Mouse (Mus musculus): Measurements from ENCODE around the gene Ddx42. TPM values are rescaled to one million over a fixed set of nuclear protein-coding genes. Genes with fewer than 3 reads are reported as not detected.
A peak's percentile ranks its signal among the peaks of the same experiment; 100 is the strongest.

Gene Ddx42
- total RNA-seq, 2 experiments from 2014 or later = 63.4 to 68.7 TPM

DNA sequence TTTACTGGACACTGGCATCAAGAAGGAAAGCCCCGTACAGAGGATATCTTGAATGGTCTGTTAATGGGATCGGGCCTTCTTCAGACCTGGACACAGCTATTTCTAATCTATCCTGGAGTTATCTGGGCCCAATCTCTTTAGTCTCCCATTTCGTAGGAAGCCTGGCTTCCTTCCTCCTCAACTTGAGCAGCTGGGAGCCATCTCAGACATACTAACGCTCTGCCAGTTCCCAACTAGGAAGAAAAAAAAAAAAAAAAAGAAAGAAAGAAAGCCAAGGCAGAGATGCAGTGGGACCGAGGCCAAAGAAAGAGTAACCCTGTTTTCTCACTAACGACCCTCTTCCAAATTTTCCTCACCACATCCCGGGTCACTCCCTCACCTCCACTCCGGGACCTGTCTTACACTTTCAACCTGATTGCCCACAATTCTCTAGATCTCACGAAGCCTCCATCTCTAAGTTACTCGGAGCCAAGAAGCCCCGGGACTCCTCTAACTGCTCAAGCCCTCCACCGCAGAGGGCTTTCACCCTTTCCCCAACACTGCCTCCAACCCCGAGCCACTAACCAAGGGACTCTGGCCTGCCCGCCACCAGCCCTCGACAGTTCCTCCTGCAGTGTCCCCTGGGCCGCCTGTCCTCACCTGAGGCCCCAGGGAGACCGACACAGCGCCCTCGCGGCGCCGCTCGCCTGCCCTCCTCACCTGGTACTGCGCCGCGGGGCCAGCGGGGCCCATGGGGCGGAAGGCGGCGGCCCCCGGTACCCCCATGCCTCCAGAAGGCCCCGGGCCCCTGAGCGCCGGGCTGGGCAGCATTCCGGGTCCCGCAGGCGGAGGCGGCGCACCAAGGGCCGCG, 55.3 kb downstream of the Ddx42 start:
- intact Hi-C loops (cut with DNase I) = loop anchor here (2.0 kb wide), 2 partner anchors 15 to 517 kb away; partner anchors contain the start of genes Cep95, Ddx5, Ftsj3 and Psmc5
- no peak for TF ChIP-seq CTCF (IDR thresholded peaks at IDR 0.05)
- H3K27ac ChIP-seq = peak overlapping the region; percentile 92
- H3K4me3 ChIP-seq = peak overlapping the region; percentile 83
- peak in 1 of 2 experiments; percentile 49 for DNase-seq (ENCODE audit: extremely low spot score in 1 of 2, low spot score in 2 of 2)

DNA sequence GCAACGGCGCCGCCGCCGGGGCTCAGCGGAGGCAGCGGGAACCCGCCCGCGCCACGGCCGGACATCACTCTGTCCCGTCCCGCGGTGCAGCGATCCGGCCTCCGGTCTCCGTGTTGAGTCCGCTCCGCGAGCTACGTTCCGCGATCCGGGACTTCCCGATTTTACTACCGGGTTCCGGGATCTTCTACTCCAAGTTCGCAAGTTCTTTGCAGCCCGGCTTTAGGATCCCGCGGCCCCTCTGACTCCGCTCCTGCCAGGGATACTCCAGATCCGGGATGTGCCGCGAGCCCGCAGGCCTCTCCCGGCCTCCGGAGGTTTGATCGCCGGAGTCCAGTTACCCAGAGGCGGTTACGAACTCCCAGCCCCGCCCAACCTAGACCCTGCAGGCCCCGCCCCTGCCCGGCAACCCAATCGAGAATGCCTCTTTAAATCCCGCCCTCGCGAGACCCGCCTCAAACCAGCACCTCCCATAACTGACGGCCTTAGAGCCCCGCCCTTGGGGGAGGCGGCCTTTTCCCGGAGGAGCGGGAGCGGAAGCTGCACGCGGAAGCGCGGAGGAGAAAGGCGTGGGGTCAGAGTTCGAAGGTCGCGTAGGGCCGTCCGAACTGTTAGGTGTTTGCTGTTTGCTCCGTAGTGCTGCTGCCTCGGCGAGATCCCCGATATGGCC, 56.1 kb downstream of the Ddx42 start, which contains the start of gene Smarcd2:
Smarcd2 (minus strand) TSS at position 329 of the 667 bp plus-strand sequence.
- DNase-seq (ENCODE audit: extremely low spot score in 1 of 2, low spot score in 2 of 2) = peak; percentile 97 to 99
- Histone ChIP-seq H3K27ac (peak within 1 kb of the TSS; percentile 92), H3K4me3 (peak within 1 kb of the TSS; percentile 83)
- intact Hi-C loops (cut with DNase I) = loop anchor here (1.0 to 2.0 kb wide), 3 partner anchors 16 to 516 kb away; partner anchors contain the start of genes Ccdc47, Cep95, Ddx42 and Ddx5
- TF ChIP-seq CTCF (IDR thresholded peaks at IDR 0.05) = no peak

DNA sequence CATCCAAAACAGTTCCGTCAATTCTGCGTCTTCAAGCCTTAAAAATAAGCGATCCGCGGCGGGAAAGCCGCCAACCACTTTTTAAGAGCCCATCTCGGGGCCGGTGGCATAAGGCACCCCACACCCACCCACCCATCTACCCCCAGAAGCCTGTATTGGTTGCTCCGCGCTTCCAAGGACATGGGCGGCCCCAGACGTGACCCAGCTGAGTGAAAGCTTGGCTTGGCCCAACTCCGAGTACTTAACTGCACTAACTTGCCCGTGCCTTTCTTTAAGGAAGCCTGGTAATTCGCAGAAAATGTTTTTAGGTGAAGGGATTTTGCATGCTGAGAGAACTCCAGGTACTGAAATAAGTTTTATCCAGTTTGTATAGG, 56.6 kb downstream of the Ddx42 start:
- H3K27ac ChIP-seq = peak overlapping the region; percentile 85

DNA sequence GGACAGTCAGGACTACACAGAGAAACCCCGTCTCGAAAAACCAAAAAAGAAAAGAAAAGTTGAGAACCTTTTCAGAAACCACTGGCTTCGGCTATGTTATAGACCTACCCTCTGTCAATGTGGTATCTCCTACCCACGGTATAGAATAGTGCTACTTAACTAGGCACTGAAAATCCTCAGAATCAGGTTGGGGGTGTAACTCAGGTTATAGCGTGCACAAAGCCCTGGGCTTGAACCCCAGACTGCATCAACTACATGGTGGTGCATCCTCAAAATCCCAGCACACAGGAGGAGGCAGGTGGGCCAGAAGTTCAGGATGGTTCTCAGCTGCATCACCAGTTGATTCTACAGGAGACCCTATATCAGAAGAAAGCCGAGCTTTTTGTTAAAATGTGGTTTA, 57.1 kb downstream of the Ddx42 start:
- intact Hi-C loops (cut with DNase I) = loop anchor here (1.0 to 2.0 kb wide), 3 partner anchors 17 to 515 kb away; partner anchors contain the start of genes Ccdc47, Cep95, Ddx42 and Ddx5
- DNase-seq (ENCODE audit: extremely low spot score in 1 of 2, low spot score in 2 of 2) = no peak
- H3K27ac ChIP-seq = no peak overlapping the region
- TF ChIP-seq CTCF (IDR thresholded peaks at IDR 0.05) = no peak
- H3K4me3 ChIP-seq = no peak overlapping the region

More for the DNA sequence above, 56.6 kb downstream of the Ddx42 start:
- TF ChIP-seq CTCF (IDR thresholded peaks at IDR 0.05) = no peak
- intact Hi-C loops (cut with DNase I) = loop anchor here (1.0 to 2.0 kb wide), 3 partner anchors 16 to 516 kb away; partner anchors contain the start of genes Ccdc47, Cep95, Ddx42 and Ddx5
- H3K4me3 ChIP-seq = peak overlapping the region; percentile 83
- no peak for DNase-seq (ENCODE audit: extremely low spot score in 1 of 2, low spot score in 2 of 2)

DNA sequence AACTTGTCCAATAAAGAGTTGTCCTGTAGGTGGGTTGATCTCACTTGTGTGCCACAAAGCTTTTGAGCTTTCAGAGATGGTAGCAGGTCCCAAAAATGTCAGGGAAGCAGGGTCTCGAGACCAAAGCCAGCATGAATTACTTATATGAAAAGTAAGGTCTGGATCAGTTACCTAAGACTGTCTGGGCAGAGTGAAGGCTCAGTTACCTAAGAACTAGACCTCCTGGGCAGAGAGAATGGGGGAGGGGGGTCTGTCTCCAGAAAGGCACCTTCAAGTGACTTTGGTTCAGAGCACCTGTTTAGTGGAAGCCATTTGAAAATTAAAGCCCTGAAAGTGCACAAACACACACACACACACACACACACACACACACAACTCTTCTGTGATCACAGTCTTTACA, 57.6 kb downstream of the Ddx42 start:
- no peak for TF ChIP-seq CTCF (IDR thresholded peaks at IDR 0.05)
- DNase-seq (ENCODE audit: extremely low spot score in 1 of 2, low spot score in 2 of 2) = no peak
- Histone ChIP-seq H3K4me3 (no peak overlapping the region), H3K27ac (no peak overlapping the region)
- intact Hi-C loops (cut with DNase I) = no loop called here

DNA sequence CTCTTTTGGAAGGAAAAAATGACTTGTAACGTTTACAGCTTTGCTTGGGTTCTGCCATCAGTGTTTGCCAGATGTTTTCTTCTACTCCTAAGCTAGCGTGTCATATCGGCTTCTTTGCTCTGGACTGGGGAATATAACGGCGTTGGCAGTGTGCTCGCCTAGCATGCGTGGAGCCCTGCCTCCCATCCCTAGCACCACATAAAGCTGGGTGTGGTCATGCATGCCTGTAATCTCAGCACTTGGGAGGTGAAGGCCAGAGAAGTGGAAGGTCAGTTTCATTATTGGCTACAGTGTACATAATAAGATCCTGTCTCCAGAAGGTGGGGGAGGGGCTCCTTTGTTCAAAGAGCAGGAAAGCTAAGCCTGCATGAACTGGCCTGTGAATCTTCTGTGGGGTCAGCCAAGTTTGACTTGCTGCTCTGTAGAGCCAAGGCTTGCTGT, 58.3 kb downstream of the Ddx42 start:
- DNase-seq (ENCODE audit: extremely low spot score in 1 of 2, low spot score in 2 of 2) = no peak

DNA sequence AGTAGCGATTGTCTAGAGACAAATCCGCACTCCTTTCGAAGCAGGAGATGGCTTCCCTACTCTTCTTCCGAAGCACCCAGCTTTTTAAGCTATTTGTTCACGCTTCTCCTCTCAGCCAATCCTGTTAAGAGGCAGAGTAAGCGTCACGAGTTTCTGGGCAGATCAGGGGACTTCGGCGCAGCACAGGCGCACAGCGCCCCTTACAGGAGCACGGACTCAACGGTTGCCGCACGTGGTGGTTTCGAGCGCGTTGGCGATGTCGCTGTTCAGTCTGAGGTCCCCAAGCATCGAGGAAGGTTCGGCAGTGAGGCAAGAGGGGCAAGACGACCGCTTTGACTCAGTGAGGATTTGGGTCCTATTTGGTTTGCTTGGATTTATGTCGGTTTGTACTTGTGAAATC, 59.7 kb downstream of the Ddx42 start, which contains the start of gene Tcam1:
Tcam1 (plus strand) TSS at position 219 of the 400 bp plus-strand sequence.
- Histone ChIP-seq H3K27ac (no peak within 1 kb of the TSS), H3K4me3 (no peak within 1 kb of the TSS)
- TF ChIP-seq CTCF (IDR thresholded peaks at IDR 0.05) = peak; percentile 79
- intact Hi-C loops (cut with DNase I) = no loop called here
- DNase-seq (ENCODE audit: extremely low spot score in 1 of 2, low spot score in 2 of 2) = peak; percentile 89 to 94

More for the DNA sequence above, 58.3 kb downstream of the Ddx42 start:
- intact Hi-C loops (cut with DNase I) = no loop called here
- Histone ChIP-seq H3K4me3 (no peak overlapping the region), H3K27ac (no peak overlapping the region)
- TF ChIP-seq CTCF (IDR thresholded peaks at IDR 0.05) = no peak

DNA sequence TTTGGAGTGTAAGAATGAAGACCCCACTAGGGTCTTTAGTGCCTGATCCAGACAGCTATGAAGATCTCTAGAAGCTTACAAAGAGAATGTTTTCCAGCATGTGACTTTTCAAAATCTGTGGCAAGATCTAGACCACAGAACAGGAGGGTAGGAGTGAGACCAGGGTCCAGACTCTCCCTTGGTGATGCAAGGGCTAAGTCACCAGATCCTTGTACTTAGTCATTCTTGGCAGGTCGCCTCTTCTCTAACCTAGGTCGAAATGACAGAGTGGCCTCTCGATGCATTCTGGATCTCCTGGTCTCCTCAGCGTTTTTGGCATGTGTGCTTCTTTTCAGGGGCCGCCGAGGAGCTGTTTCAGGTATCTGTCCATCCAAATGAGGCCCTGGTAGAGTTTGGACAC, 65.7 kb downstream of the Ddx42 start:
- no peak overlapping the region for H3K4me3 ChIP-seq
- no peak for TF ChIP-seq CTCF (IDR thresholded peaks at IDR 0.05)
- no peak for DNase-seq (ENCODE audit: extremely low spot score in 1 of 2, low spot score in 2 of 2)
- intact Hi-C loops (cut with DNase I) = no loop called here
- no peak overlapping the region for H3K27ac ChIP-seq

DNA sequence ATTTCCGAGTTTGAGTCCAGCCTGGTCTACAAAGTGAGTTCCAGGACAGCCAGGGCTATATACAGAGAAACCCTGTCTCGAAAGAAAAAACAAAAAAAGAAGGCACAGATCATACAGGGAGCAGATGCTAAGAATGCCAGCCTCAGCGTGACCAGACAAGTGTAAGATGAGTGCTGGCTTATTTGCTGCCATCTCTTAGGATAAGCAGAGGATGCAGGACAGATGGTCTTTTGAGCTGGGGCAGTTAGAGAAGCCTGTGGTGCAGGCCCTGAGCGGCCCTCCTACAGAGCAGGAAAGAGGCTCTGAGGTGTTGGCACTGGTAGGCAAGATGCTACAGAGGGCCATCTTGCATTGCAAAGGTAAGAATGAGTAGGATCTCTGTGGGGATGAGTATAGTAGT, 66.6 kb downstream of the Ddx42 start:
- DNase-seq (ENCODE audit: extremely low spot score in 1 of 2, low spot score in 2 of 2) = no peak
- intact Hi-C loops (cut with DNase I) = no loop called here
- Histone ChIP-seq H3K27ac (no peak overlapping the region), H3K4me3 (no peak overlapping the region)
- TF ChIP-seq CTCF (IDR thresholded peaks at IDR 0.05) = no peak

DNA sequence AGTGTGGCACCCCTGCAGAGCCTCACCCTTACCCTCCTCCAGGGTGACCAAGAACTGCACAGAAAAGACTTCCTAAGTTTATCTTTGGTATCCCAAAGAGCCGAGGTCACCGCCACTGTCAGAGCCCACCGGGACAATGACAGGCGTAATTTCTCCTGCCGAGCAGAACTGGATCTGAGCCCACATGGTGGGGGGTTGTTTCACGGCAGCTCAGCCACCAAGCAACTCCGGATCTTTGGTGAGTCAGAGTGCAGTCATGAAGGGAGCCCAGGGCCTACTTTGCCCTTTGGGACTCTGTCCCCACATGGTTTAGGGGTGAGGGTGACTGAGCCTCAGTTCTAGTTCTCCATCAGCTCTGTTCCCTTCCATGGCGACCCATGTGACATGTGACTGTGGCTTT, 67.4 kb downstream of the Ddx42 start:
- no peak for TF ChIP-seq CTCF (IDR thresholded peaks at IDR 0.05)
- no peak for DNase-seq (ENCODE audit: extremely low spot score in 1 of 2, low spot score in 2 of 2)
- H3K27ac ChIP-seq = no peak overlapping the region
- intact Hi-C loops (cut with DNase I) = no loop called here
- H3K4me3 ChIP-seq = no peak overlapping the region

DNA sequence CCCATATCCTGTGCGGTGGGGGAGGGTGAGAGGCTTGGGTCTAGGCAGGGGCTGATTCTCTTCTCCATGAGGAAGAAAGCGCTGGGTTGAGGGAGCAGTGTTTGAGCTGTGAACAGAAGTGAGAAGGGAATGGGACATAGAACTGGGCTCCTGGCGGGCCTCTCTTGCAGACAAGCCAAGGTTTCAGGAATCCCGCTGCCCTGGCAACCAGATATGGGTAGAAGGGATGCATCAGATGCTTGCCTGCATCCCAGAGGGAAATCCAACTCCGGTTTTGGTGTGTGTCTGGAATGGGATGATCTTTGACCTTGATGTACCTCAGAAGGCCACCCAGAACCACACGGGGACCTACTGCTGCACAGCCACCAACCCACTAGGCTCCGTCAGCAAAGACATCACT, 69.5 kb downstream of the Ddx42 start:
- TF ChIP-seq CTCF (IDR thresholded peaks at IDR 0.05) = no peak
- no peak overlapping the region for H3K4me3 ChIP-seq
- intact Hi-C loops (cut with DNase I) = no loop called here
- no peak for DNase-seq (ENCODE audit: extremely low spot score in 1 of 2, low spot score in 2 of 2)
- H3K27ac ChIP-seq = no peak overlapping the region

DNA sequence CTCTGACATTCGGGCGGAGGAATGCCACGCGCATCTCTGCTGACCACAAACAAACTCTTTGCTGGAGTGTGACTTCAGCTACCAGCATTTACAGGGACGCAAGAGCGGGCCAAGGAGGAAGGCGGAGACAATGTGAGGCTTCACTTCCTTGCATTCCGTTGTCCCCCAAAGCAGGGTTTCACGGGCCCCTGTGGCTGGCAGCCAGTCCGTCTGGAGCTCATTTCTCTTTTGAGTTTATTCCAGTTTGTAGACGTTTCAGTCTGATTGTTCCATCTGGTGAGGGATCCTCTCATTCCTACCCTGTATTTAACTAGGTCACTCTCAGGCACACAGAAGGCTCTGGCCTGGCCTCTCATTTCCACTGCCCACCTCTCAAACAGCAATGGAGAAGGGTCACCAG, 70.3 kb downstream of the Ddx42 start:
- TF ChIP-seq CTCF (IDR thresholded peaks at IDR 0.05) = no peak
- no peak overlapping the region for H3K27ac ChIP-seq
- no peak for DNase-seq (ENCODE audit: extremely low spot score in 1 of 2, low spot score in 2 of 2)
- intact Hi-C loops (cut with DNase I) = no loop called here
- H3K4me3 ChIP-seq = no peak overlapping the region

All from left cerebral cortex, adult 2 months (tissue).